Mouse (Mus musculus) retina, postnatal 7 days (tissue): ENCODE results near the gene Lpar5.

ENCODE experiments used
- DNase-seq: peaks from one replicate; pipeline ENCODE4 v3.0.0-alpha.2; 2012; ENCODE audit warnings: low read depth, low spot score

Lpar5 gene

GRCm38 (mm10) chr6:125084424-125084823 is 16.7 kb downstream of the Lpar5 start:
- peak; percentile 44 for DNase-seq

- DNase-seq, result no peak
These were observed 20.2 kb downstream of the Lpar5 start for GRCm38 (mm10) chr6:125087937-125088336.

- peak; percentile 78 for DNase-seq
These were observed 21.0 kb downstream of the Lpar5 start for GRCm38 (mm10) chr6:125088561-125089321.

- no peak for DNase-seq
These were observed 22.0 kb downstream of the Lpar5 start for GRCm38 (mm10) chr6:125089521-125090321.

- DNase-seq, result no peak
These were observed 22.8 kb downstream of the Lpar5 start for GRCm38 (mm10) chr6:125090341-125091085.

DNA sequence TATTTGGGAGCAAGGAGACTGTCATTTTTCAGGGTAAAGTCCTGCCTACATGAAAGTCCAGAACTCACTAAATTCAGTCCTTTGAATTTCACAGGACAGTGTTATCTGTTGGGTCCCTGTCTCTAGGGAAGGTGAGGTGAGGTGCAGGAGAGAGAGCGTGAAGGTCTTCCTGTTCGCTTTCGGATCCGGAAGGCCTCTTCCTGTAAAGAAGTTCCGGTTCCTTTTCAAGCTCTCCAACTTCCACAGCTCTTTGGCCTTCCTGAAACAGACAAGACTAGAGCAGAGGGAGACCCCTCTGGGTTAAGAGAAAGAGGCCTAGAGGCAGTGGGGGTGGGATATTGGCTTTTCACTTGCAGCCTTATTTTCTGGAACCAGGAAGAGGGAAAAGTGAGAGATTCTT is 24.7 kb downstream of the Lpar5 start:
- no peak for DNase-seq

GRCm38 (mm10) chr6:125094843-125095242 is 27.1 kb downstream of the Lpar5 start:
- DNase-seq, result no peak

GRCm38 (mm10) chr6:125095391-125096278 is 27.9 kb downstream of the Lpar5 start, which contains the start of gene Chd4:
Gene Chd4 (plus strand): TSS chr6:125095981.
- peak; percentile 75 for DNase-seq

GRCm38 (mm10) chr6:125096279-125096596 is 28.5 kb downstream of the Lpar5 start:
- no peak for DNase-seq

- DNase-seq, result peak; percentile 49
These were observed 29.1 kb downstream of the Lpar5 start for GRCm38 (mm10) chr6:125096597-125097345.

DNA sequence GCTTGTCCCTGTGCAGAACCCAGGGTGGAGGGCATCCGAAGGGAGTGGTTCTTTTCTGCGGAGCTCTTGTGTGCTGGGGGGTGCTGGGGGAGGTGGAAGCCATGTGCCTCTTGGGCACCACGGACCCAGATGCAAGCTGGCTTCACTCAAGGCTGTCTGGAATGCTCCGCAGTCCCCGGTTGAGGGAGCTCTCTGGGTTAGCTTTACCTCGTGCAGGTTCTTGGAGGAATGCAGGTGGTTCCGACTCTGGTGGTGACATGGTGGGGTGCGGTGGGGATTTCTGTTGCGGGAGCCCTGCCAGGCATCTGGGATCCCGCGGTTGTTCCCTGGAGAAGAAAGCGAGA is 29.6 kb downstream of the Lpar5 start:
- DNase-seq, result no peak

DNA sequence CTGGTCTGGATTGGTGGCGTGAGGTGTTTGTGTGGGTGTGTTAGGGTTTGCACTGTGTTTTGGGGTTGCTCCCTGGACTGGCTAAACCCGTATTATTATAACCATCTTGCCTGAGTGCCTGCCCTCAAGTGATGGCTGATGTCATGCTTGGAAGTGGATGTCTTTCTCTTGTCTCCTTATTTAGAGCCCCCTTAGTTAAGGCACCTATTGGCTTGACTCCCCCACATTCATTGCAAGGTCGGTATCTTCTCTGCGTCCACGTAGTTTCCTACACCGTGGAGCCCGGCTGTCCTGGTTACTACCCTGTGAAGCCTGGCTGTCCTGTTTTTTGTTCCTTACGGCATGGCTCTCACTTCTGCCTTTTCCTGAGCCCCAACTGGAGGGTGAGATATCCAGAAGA is 30.2 kb downstream of the Lpar5 start:
- DNase-seq, result no peak

DNA sequence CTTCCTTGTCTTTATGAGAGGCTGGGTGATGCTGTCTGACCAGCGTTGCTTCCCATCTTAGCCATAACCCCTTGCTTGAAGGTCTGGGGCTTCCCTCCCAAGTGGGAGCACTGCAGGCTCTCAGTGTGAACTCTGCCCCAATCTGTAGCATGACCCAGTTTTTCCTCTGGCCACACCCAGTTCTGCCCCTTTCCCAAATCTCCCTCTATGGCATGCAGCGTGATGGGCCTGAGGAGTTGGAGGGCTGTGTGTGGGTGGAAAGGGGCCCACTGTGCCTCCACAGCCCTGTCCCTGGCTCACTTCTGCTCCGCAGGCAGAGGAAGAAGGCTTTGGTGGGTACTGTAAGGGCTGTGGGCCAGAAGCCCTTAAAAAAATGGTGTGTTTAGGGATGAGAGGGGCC is 30.8 kb downstream of the Lpar5 start:
- no peak for DNase-seq

DNA sequence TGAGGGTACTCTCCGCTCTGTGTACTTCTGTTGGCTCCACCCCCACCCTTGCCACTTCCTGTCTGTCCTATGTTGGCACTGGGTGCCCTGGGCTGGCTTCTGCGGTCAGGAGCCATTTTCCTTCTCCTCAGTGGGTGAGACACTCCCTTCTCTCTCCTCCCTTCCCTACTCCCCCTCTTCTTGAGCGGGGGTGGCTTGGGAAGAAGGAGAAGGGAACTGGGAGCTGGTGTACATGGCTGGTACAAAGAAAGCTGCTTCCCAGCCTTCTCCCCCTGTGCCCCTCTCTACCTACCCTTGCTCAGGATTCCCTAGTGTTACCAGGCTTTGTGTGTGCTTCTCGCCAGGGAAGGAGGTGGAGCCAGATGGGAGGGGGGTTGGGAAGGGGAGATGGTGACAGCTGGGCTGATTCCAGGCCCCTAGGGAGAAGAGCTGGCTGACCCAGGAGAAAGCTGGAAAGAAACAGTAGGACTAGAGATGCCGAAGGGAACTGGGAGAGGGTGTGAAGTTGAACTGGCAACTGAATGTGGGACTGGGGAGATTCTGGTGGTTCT is 31.8 kb downstream of the Lpar5 start:
- DNase-seq, result peak; percentile 41

DNA sequence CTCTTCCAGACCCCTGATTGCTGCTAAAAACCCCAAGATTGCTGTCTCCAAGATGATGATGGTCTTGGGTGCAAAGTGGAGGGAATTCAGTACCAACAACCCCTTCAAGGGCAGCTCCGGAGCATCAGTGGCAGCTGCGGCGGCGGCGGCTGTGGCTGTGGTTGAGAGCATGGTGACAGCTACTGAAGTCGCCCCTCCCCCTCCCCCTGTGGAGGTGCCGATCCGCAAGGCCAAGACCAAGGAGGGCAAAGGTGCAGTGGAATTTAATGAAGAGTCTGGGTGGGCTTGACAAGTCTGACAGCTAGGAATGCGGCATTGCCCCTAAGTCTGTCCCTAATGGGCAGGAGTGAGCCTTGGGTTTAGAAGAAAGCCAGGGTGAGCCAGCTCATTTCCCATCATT is 33.7 kb downstream of the Lpar5 start:
- DNase-seq, result no peak

DNA sequence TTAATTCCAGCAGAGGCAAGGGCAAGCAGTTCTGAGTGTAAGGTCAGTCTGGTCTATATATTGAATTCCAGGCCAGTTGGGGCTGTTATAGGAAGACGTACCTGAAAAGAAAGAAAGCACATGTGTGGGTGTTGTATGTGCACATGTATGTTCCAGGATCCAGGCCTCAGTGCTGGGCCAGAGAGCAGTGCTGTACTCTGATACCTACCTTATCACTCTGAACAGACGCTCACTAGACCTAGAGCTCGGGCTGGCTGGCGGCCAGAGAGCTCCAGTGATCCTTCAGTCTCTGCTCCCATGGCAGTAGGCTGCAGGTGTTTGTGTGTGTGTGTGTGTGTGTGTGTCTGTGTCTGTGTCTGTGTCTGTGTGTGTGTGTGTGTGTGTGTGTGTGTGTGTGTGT is 36.5 kb downstream of the Lpar5 start:
- no peak for DNase-seq

GRCm38 (mm10) chr6:125107705-125108104 is 40.0 kb downstream of the Lpar5 start:
- DNase-seq, result no peak

- DNase-seq, result no peak
These were observed 41.7 kb downstream of the Lpar5 start for GRCm38 (mm10) chr6:125109371-125109770.

DNA sequence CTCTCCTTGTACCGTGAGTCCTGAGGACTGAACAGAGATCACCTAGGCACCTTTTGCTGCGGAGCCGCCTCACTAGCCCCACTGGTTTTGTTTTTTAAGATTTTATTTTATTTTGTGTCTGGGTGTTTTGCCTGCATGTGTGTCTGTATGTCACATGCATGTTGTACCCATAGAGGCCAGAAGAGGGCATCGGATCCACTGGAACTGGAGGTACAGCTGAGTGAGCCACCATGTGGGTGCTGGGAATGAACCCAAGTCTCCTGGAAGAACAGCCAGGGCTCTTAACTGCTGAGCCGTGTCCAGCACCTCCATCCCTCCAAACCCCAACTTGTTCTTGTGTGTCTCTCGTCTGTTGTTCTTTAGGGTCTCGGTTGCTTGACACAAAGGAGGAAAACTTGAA is 43.2 kb downstream of the Lpar5 start:
- peak; percentile 30 for DNase-seq

DNA sequence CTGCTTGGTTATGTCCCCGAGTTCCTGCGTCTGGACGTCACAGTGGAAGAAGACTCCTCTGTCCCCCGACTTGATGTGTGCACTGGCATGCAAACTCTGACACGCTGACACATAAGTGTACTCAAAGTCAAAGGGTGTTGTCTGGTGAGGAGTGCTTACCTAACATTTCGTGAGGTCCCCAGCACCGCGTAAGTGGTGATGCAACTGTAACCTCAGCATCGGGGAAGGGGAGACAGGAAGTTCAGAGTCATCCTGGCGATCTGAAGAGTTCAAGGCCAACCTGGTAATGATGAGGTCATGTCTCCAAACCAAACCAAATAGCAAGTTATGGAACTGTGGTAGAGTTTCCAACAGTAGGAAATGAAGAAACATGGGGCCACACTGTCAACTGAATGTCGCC is 44.8 kb downstream of the Lpar5 start:
- DNase-seq, result no peak
